ENCODE assay signal across 9 mouse cellular contexts in the genomic region with DNA sequence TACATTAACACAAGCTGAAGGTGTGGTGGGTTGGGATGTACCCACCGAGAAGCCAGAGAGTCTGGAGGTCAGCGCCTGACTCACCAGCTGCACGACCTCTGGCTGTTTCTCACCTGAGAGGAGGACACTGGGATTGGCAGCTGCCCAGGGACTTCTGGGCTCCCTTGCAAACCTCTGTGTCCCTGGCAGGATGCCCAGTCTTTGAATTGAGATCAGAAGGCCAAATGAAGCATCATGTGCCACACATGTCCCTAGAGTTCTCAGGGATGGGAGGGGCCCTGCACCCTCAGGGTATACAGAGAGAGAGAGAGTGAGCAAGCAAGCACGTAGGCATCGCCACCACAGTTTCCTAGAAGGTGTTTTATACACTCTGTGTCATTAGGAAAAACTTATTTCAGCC. TPM values are rescaled to one million over a fixed set of nuclear protein-coding genes. Genes with fewer than 3 reads are reported as not detected.
DNase-seq lines count a peak whose midpoint lies in the region; ATAC-seq and TF ChIP-seq lines count a peak whose summit lies in the region.
"Had no signal": no experiment of that assay in that cellular context is flagged by ENCODE, and none has a peak within 500 bp of the region (broad histone marks: within the 10 kb centered on the region; RNA-seq: fewer than 3 reads in every experiment).

No protein-coding gene starts in this region.

- H3K4me2 ChIP-seq in hindbrain, embryonic 14.5 days (replicated peaks), result no peak overlapping the region

- intact Hi-C loops in heart, adult 2 months (cut with DNase I), result loop anchor here (10.0 kb wide), 1 partner anchor 295 kb away; no protein-coding TSS in a partner anchor
- intact Hi-C loops in left cerebral cortex, adult 2 months (cut with DNase I), result loop anchor here (10.0 kb wide), 1 partner anchor 415 kb away; the partner anchor contains the start of gene Bfsp1

- 30% methylated on average over 5 of the region's 5 CpGs for WGBS in heart, adult 2 months
- WGBS in heart, embryonic 10.5 days, result 81% methylated on average over 5 of the region's 5 CpGs
- WGBS in hindbrain, embryonic 14.5 days, result 68% methylated on average over 5 of the region's 5 CpGs

- in situ Hi-C loops in Patski (cut with MboI; ENCODE audit: low pct_unique_long_range_greater_than_20kb), result no loop called here

- no peaks in the 10 kb centered on the region for H3K36me3 ChIP-seq in heart, adult 2 months (ENCODE audit: control insufficient read depth, insufficient read depth, low read length)
- H3K36me3 ChIP-seq in heart, embryonic 10.5 days, result peaks cover 35% of the 10 kb centered on the region
- peaks cover 18% of the 10 kb centered on the region; the same call in 1 of the 2 replicates for H3K36me3 ChIP-seq in hindbrain, embryonic 14.5 days (replicated peaks; ENCODE audit: control insufficient read depth, insufficient read depth)

- CTCF ChIA-PET in Patski (lab: Charles Lee), result no interaction called here

- TF ChIP-seq CTCF in heart, adult 2 months (IDR thresholded peaks at IDR 0.05), result no peak
- TF ChIP-seq CTCF in Patski (IDR thresholded peaks at IDR 0.05), result no peak
- TF ChIP-seq CTCF in left cerebral cortex, adult 2 months (IDR thresholded peaks at IDR 0.05), result no peak

- ATAC-seq in Patski, result no peak
- no peak; the same call in 1 of the 2 replicates for ATAC-seq in hindbrain, embryonic 14.5 days (ENCODE audit: low FRiP score)

- TF ChIP-seq EP300 in heart, adult 2 months (IDR thresholded peaks at IDR 0.05; ENCODE audit: insufficient read depth, low read depth, low read length), result peak; percentile 51; the same call in 1 of the 2 replicates

- peak overlapping the region; percentile 56 for H3K27ac ChIP-seq in heart, adult 2 months
- H3K27ac ChIP-seq in heart, embryonic 10.5 days, result no peak overlapping the region
- H3K27ac ChIP-seq in left cerebral cortex, adult 2 months, result no peak overlapping the region
- H3K27ac ChIP-seq in hindbrain, embryonic 14.5 days, result no peak overlapping the region

- H3K4me1 ChIP-seq in heart, adult 2 months (ENCODE audit: control insufficient read depth, insufficient read depth, low read length), result no peaks in the 10 kb centered on the region
- peaks cover 3% of the 10 kb centered on the region for H3K4me1 ChIP-seq in heart, embryonic 10.5 days
- H3K4me1 ChIP-seq in hindbrain, embryonic 14.5 days (replicated peaks; ENCODE audit: control insufficient read depth, insufficient read depth, low read length), result no peaks in the 10 kb centered on the region

- TF ChIP-seq POLR2A in heart, adult 2 months (IDR thresholded peaks at IDR 0.05; ENCODE audit: insufficient read depth, low read depth, low read length), result no peak

- no peak overlapping the region for H3K9ac ChIP-seq in heart, adult 2 months (ENCODE audit: low read depth, low read length)
- no peak overlapping the region for H3K9ac ChIP-seq in hindbrain, embryonic 14.5 days

- H3K4me3 ChIP-seq in heart, adult 2 months, result no peak overlapping the region
- H3K4me3 ChIP-seq in heart, embryonic 10.5 days, result no peak overlapping the region
- H3K4me3 ChIP-seq in left cerebral cortex, adult 2 months, result no peak overlapping the region
- H3K4me3 ChIP-seq in hindbrain, embryonic 14.5 days (replicated peaks; ENCODE audit: low read length), result no peak overlapping the region
- H3K4me3 ChIP-seq: megakaryocyte, embryonic 14.5 days had no signal

- no peaks in the 10 kb centered on the region for H3K79me2 ChIP-seq in heart, adult 2 months (replicated peaks; ENCODE audit: control insufficient read depth, insufficient read depth, low read length)

- no peaks in the 10 kb centered on the region for H3K9me3 ChIP-seq in heart, embryonic 10.5 days
- no peaks in the 10 kb centered on the region for H3K9me3 ChIP-seq in hindbrain, embryonic 14.5 days (ENCODE audit: control insufficient read depth, low read length)
- H3K9me3 ChIP-seq: megakaryocyte, embryonic 14.5 days had no signal

- peak; percentile 72 to 86 for DNase-seq in heart, adult 2 months
- no peak for DNase-seq in heart, embryonic 10.5 days (ENCODE audit: low spot score)
- peak; percentile 38 for DNase-seq in Patski (ENCODE audit: low read depth, low spot score)
- DNase-seq in gastrocnemius, postnatal 25 days, result peak; percentile 34
- DNase-seq in kidney, postnatal 36 days, result peak; percentile 94 to 95
- no peak for DNase-seq in left cerebral cortex, adult 2 months (ENCODE audit: extremely low spot score in 1 of 2, low spot score in 2 of 2)
- DNase-seq in hindbrain, embryonic 14.5 days (ENCODE audit: low spot score), result no peak
- no peak for DNase-seq in thymus, postnatal 36 days

- no peaks in the 10 kb centered on the region for H3K27me3 ChIP-seq in heart, adult 2 months (ENCODE audit: control insufficient read depth, insufficient read depth, low read length)
- no peaks in the 10 kb centered on the region for H3K27me3 ChIP-seq in heart, embryonic 10.5 days (ENCODE audit: insufficient read depth, poor library complexity, severe bottlenecking)
- no peaks in the 10 kb centered on the region for H3K27me3 ChIP-seq in Patski
- H3K27me3 ChIP-seq in hindbrain, embryonic 14.5 days (ENCODE audit: control insufficient read depth, insufficient read depth, low read length), result no peaks in the 10 kb centered on the region
- H3K27me3 ChIP-seq: megakaryocyte, embryonic 14.5 days had no signal

- POLR2A ChIA-PET in Patski (lab: Charles Lee), result no interaction called here

RNA-seq across cellular contexts. Expression of gene Snx5, which starts 9.0 kb away (rescaled TPM):
- total RNA-seq in heart, adult 2 months (2021), result 10 to 100 TPM; 51.5 to 55.3 TPM
- 22.2 and 39.7 TPM in 2 replicates for polyA plus RNA-seq in heart, adult 2 months (2012; rRNA removed)
- 119 and 128 TPM in 2 replicates for polyA plus RNA-seq in heart, embryonic 10.5 days (2016; fragmentation: Nextera tagmentation; extraction: Ambion mirVana)
- 145 TPM for polyA plus RNA-seq in Patski (2021)
- total RNA-seq in gastrocnemius, postnatal 25 days (2021), result 10 to 100 TPM; 39.6 to 39.8 TPM
- total RNA-seq in left cerebral cortex, adult 2 months (2021), result 10 to 100 TPM; 77.4 to 87.4 TPM
- 73.0 and 75.9 TPM in 2 replicates for polyA plus RNA-seq in hindbrain, embryonic 14.5 days (2014; fragmentation: Nextera tagmentation; extraction: Ambion mirVana)

RNA-seq across cellular contexts. Expression of gene Mgme1, which starts 9.3 kb away (rescaled TPM):
- 10 to 100 TPM; 16.4 to 17.5 TPM for total RNA-seq in heart, adult 2 months (2021)
- 7.3 and 11.9 TPM in 2 replicates for polyA plus RNA-seq in heart, adult 2 months (2012; rRNA removed)
- 24.7 TPM in 2 replicates for polyA plus RNA-seq in heart, embryonic 10.5 days (2016; fragmentation: Nextera tagmentation; extraction: Ambion mirVana)
- 6.0 TPM for polyA plus RNA-seq in Patski (2021)
- 1 to 10 TPM; 6.0 to 6.5 TPM for total RNA-seq in gastrocnemius, postnatal 25 days (2021)
- total RNA-seq in left cerebral cortex, adult 2 months (2021), result 1 to 10 TPM; 5.4 to 5.7 TPM
- polyA plus RNA-seq in hindbrain, embryonic 14.5 days (2014; fragmentation: Nextera tagmentation; extraction: Ambion mirVana), result 10.5 and 11.7 TPM in 2 replicates

RNA-seq across cellular contexts. Expression of gene Ovol2, which starts 52.2 kb away (rescaled TPM):
- not detected for total RNA-seq in heart, adult 2 months (2021)
- polyA plus RNA-seq in heart, adult 2 months (2012; rRNA removed), result 0.14 TPM in 1 of 2 replicates, not detected in the other
- 0.60 TPM in 1 of 2 replicates, not detected in the other for polyA plus RNA-seq in heart, embryonic 10.5 days (2016; fragmentation: Nextera tagmentation; extraction: Ambion mirVana)
- not detected for polyA plus RNA-seq in Patski (2021)
- total RNA-seq in gastrocnemius, postnatal 25 days (2021), result not detected
- total RNA-seq in left cerebral cortex, adult 2 months (2021), result 10 to 100 TPM; 10.5 to 11.6 TPM
- not detected in 2 replicates for polyA plus RNA-seq in hindbrain, embryonic 14.5 days (2014; fragmentation: Nextera tagmentation; extraction: Ambion mirVana)

Comparison
In these comparisons a context has a peak if more than half of its experiments do, and no peak if none do; other contexts are left out.
1. DNase-seq: peak in heart, adult 2 months (2 of 2), Patski (single experiment), gastrocnemius, postnatal 25 days (single experiment) and kidney, postnatal 36 days (2 of 2); none in heart, embryonic 10.5 days (single experiment), left cerebral cortex, adult 2 months (0 of 2), hindbrain, embryonic 14.5 days (single experiment) and thymus, postnatal 36 days (0 of 2).